Mouse (Mus musculus): ENCODE measurements around the gene Golim4. TPM values are rescaled to one million over a fixed set of nuclear protein-coding genes. Genes with fewer than 3 reads are reported as not detected.

The Golim4 gene
- polyA plus RNA-seq, 1 experiment, result 12.9 TPM

- Histone ChIP-seq H3K27ac (ENCODE audit: control insufficient read depth, insufficient read depth, low read length) (no peak overlapping the region), H3K36me3 (ENCODE audit: control insufficient read depth, insufficient read depth, low read length) (no peaks in the 10 kb centered on the region), H3K4me1 (replicated peaks; ENCODE audit: control insufficient read depth, insufficient read depth, low read length) (no peaks in the 10 kb centered on the region), H3K4me3 (ENCODE audit: control insufficient read depth, insufficient read depth, low read length) (no peak overlapping the region), H3K27me3 (ENCODE audit: control insufficient read depth, insufficient read depth, low read length) (no peaks in the 10 kb centered on the region)
- TF ChIP-seq CTCF (IDR thresholded peaks at IDR 0.05; ENCODE audit: borderline replicate concordance, control insufficient read depth, extremely low read depth, insufficient read depth, low read length, poor library complexity) (no peak), POLR2A (IDR thresholded peaks at IDR 0.05; ENCODE audit: control insufficient read depth, extremely low read depth, insufficient read depth, low read length, poor library complexity) (no peak)
- no peak for DNase-seq
- 92% methylated on average over 1 of the region's 1 CpGs for WGBS
These were observed 8.7 kb downstream of the Golim4 start for GRCm38 (mm10) chr3:75948003-75948402.

GRCm38 (mm10) chr3:75942303-75943060, 14.3 kb downstream of the Golim4 start:
- Histone ChIP-seq H3K27me3 (ENCODE audit: control insufficient read depth, insufficient read depth, low read length) (no peaks in the 10 kb centered on the region), H3K4me3 (ENCODE audit: control insufficient read depth, insufficient read depth, low read length) (no peak overlapping the region), H3K4me1 (replicated peaks; ENCODE audit: control insufficient read depth, insufficient read depth, low read length) (no peaks in the 10 kb centered on the region), H3K27ac (ENCODE audit: control insufficient read depth, insufficient read depth, low read length) (no peak overlapping the region), H3K36me3 (ENCODE audit: control insufficient read depth, insufficient read depth, low read length) (no peaks in the 10 kb centered on the region)
- WGBS, result 87% methylated on average over 12 of the region's 12 CpGs
- DNase-seq, result no peak
- TF ChIP-seq POLR2A (IDR thresholded peaks at IDR 0.05; ENCODE audit: control insufficient read depth, extremely low read depth, insufficient read depth, low read length, poor library complexity) (no peak), CTCF (IDR thresholded peaks at IDR 0.05; ENCODE audit: borderline replicate concordance, control insufficient read depth, extremely low read depth, insufficient read depth, low read length, poor library complexity) (no peak)

GRCm38 (mm10) chr3:75941864-75942263, 14.9 kb downstream of the Golim4 start:
- no peak for DNase-seq
- H3K27ac ChIP-seq (ENCODE audit: control insufficient read depth, insufficient read depth, low read length), result no peak overlapping the region
- TF ChIP-seq CTCF (IDR thresholded peaks at IDR 0.05; ENCODE audit: borderline replicate concordance, control insufficient read depth, extremely low read depth, insufficient read depth, low read length, poor library complexity) (no peak), POLR2A (IDR thresholded peaks at IDR 0.05; ENCODE audit: control insufficient read depth, extremely low read depth, insufficient read depth, low read length, poor library complexity) (no peak)
- H3K4me1 ChIP-seq (replicated peaks; ENCODE audit: control insufficient read depth, insufficient read depth, low read length), result no peaks in the 10 kb centered on the region
- no peaks in the 10 kb centered on the region for H3K36me3 ChIP-seq (ENCODE audit: control insufficient read depth, insufficient read depth, low read length)
- H3K4me3 ChIP-seq (ENCODE audit: control insufficient read depth, insufficient read depth, low read length), result no peak overlapping the region
- no peaks in the 10 kb centered on the region for H3K27me3 ChIP-seq (ENCODE audit: control insufficient read depth, insufficient read depth, low read length)
- 98% methylated on average over 1 of the region's 1 CpGs for WGBS

GRCm38 (mm10) chr3:75936152-75936551, 20.6 kb downstream of the Golim4 start:
- H3K27me3 ChIP-seq (ENCODE audit: control insufficient read depth, insufficient read depth, low read length), result no peaks in the 10 kb centered on the region
- no peak for TF ChIP-seq POLR2A (IDR thresholded peaks at IDR 0.05; ENCODE audit: control insufficient read depth, extremely low read depth, insufficient read depth, low read length, poor library complexity)
- no peak for TF ChIP-seq CTCF (IDR thresholded peaks at IDR 0.05; ENCODE audit: borderline replicate concordance, control insufficient read depth, extremely low read depth, insufficient read depth, low read length, poor library complexity)
- no peak overlapping the region for H3K4me3 ChIP-seq (ENCODE audit: control insufficient read depth, insufficient read depth, low read length)
- H3K36me3 ChIP-seq (ENCODE audit: control insufficient read depth, insufficient read depth, low read length), result no peaks in the 10 kb centered on the region
- 100% methylated on average over 2 of the region's 2 CpGs for WGBS
- H3K27ac ChIP-seq (ENCODE audit: control insufficient read depth, insufficient read depth, low read length), result no peak overlapping the region
- DNase-seq, result no peak
- H3K4me1 ChIP-seq (replicated peaks; ENCODE audit: control insufficient read depth, insufficient read depth, low read length), result no peaks in the 10 kb centered on the region

- H3K27me3 ChIP-seq (ENCODE audit: control insufficient read depth, insufficient read depth, low read length), result no peaks in the 10 kb centered on the region
- WGBS, result 81% methylated on average over 2 of the region's 2 CpGs
- no peak for DNase-seq
- H3K27ac ChIP-seq (ENCODE audit: control insufficient read depth, insufficient read depth, low read length), result no peak overlapping the region
- no peak overlapping the region for H3K4me3 ChIP-seq (ENCODE audit: control insufficient read depth, insufficient read depth, low read length)
- H3K4me1 ChIP-seq (replicated peaks; ENCODE audit: control insufficient read depth, insufficient read depth, low read length), result peaks cover 7% of the 10 kb centered on the region
- TF ChIP-seq CTCF (IDR thresholded peaks at IDR 0.05; ENCODE audit: borderline replicate concordance, control insufficient read depth, extremely low read depth, insufficient read depth, low read length, poor library complexity) (no peak), POLR2A (IDR thresholded peaks at IDR 0.05; ENCODE audit: control insufficient read depth, extremely low read depth, insufficient read depth, low read length, poor library complexity) (no peak)
- no peaks in the 10 kb centered on the region for H3K36me3 ChIP-seq (ENCODE audit: control insufficient read depth, insufficient read depth, low read length)
These were observed 26.0 kb downstream of the Golim4 start for GRCm38 (mm10) chr3:75930659-75931225.

GRCm38 (mm10) chr3:75929926-75930548, 26.7 kb downstream of the Golim4 start:
- DNase-seq, result no peak
- WGBS, result 50% methylated on average over 7 of the region's 7 CpGs
- Histone ChIP-seq H3K4me3 (ENCODE audit: control insufficient read depth, insufficient read depth, low read length) (no peak overlapping the region), H3K27ac (ENCODE audit: control insufficient read depth, insufficient read depth, low read length) (no peak overlapping the region), H3K27me3 (ENCODE audit: control insufficient read depth, insufficient read depth, low read length) (no peaks in the 10 kb centered on the region), H3K4me1 (replicated peaks; ENCODE audit: control insufficient read depth, insufficient read depth, low read length) (peaks cover 7% of the 10 kb centered on the region), H3K36me3 (ENCODE audit: control insufficient read depth, insufficient read depth, low read length) (no peaks in the 10 kb centered on the region)
- TF ChIP-seq POLR2A (IDR thresholded peaks at IDR 0.05; ENCODE audit: control insufficient read depth, extremely low read depth, insufficient read depth, low read length, poor library complexity) (no peak), CTCF (IDR thresholded peaks at IDR 0.05; ENCODE audit: borderline replicate concordance, control insufficient read depth, extremely low read depth, insufficient read depth, low read length, poor library complexity) (no peak)

Data from thymus, adult 2 months (tissue).